Mouse (Mus musculus) liver, postnatal 0 days (tissue): ENCODE measurements at regions not wholly inside any gene's neighbourhood (a gene's known extent, or its start where the extent isn't known, plus 50 kb on each side); places are given as distances from the start of the nearest gene placed in this dataset.

Experiments used
- CTCF ChIP-seq: sonication (generic); IDR thresholded peaks from 2 replicates; pipeline ENCODE4 v1.5.1; 2016; ENCODE audit warnings: antibody characterized with exemption, low read depth
- EP300 ChIP-seq: IDR thresholded peaks from 2 replicates; pipeline ENCODE4 v1.6.1; 2016; ENCODE audit warnings: antibody characterized with exemption, low read depth, mild to moderate bottlenecking

DNA sequence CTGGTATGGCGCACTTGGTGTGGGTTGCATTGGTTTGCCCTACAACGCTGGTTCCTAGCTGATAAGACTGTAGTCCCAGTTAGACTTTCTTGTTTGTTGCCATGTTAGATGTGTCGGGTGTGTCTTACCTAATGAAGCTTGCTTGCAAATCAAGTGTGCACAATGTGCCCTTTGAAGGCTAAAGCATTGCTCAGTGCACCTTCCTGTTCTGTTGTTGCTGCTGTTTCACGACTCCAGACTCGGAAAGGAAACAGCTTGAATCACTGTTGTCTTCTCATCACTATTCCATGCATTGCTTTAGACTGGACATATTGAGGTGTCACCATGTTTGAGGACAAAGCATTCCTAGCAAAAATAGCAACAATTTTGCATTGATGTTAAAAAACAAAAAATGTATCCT is 185.1 kb upstream of the Gm11146 start:
- no peak for TF ChIP-seq CTCF
- no peak for TF ChIP-seq EP300
